Mouse (Mus musculus): Measurements from ENCODE around the gene Radil.

The Radil gene

DNA sequence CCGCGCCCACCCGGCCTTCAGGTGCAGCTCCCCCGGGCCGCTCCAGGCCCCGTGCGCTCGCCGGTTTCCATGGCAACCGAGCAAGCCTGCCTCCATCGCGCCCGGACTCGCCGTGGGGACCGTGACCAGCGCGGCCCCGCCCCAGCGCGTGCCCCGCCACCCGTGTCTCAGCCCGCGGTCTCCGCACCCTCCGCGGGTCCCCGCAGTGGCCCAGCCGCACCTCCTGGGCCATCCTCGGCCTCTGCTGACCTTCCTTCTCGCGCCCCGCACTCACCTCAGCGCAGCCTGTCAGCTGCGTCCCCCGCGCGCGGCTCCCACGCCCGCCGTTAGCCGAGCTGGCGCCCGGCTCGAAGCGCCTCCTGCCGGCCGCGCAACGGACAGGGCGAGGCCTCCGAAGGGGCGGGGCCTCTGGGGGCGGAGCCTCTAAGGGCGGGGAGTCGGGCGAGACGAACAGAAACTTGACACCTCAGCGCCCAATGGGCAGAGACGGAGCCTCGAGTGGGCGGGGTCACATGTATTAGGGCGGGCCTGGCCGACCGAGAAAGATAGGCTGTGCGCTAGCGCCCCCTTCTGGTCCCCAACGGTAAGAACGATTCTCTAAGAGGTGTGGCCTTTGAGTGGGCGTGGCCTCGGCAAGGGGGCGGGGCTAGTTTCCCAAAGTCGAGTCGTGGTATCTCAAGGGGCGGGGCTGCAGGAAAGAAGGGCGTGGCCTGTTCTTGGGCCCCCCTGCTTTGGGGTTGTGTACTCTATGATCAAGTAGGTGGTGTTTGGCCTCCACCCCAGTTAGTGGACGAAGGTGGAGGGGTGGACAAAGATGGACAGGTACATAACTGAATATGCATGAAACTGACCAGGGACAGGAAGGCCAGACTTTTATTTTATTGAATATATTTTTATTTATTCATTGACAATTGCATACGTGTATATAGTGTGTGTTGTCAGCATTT is at the start of gene Radil:
Radil (minus strand) TSS at position 393 of the 947 bp plus-strand sequence.
- peak; percentile 98 for DNase-seq

GRCm38 (mm10) chr5:142597648-142598390 is 46.9 kb upstream of the Radil start:
- no peak for DNase-seq

DNA sequence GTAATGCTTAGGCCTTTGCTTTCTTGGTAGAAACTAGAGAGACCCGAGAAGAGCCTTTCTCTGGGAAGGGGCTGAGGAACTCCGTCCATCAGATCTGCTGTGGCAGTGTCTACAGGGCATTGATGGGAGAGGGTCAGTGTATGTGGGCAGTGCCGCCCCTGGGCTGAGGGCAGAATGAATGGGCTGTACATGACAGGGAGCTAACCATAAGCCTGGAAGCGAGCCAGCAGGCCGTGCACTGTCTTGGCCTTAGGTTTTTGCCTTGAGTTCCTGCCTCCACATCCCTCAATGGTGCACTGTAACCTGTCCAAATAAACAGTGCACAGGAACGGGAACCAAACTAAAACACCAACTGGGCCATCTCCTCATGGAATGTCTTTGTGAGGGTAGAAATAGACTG is 45.8 kb upstream of the Radil start:
- no peak for DNase-seq

GRCm38 (mm10) chr5:142595698-142596097 is 44.8 kb upstream of the Radil start:
- DNase-seq = no peak

GRCm38 (mm10) chr5:142590953-142591616 is 40.2 kb upstream of the Radil start:
- no peak for DNase-seq

GRCm38 (mm10) chr5:142583616-142584126 is 32.8 kb upstream of the Radil start:
- DNase-seq = peak; percentile 89

- DNase-seq = peak; percentile 86
Observed at GRCm38 (mm10) chr5:142581517-142581916, 30.6 kb upstream of the Radil start.

DNA sequence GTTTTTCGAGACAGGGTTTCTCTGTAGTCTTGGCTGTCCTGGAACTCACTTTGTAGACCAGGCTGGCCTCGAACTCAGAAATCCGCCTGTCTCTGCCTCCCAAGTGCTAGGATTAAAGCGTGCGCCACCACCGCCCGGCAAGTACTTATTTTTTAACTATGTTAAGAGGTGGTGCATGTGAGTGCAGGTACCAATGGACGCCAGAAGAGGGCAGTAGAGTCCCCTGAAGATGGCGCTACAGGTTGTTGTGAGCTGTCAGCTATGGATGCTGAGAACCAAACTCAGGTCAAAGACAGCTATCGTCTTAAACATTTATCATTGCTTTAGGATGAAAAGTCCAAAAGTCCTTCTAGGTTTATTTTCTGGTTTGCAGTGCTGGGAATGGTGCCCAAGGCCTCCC is 27.3 kb upstream of the Radil start:
- DNase-seq = no peak

- DNase-seq = peak; percentile 41
Observed at GRCm38 (mm10) chr5:142576832-142577231, 25.9 kb upstream of the Radil start.

DNA sequence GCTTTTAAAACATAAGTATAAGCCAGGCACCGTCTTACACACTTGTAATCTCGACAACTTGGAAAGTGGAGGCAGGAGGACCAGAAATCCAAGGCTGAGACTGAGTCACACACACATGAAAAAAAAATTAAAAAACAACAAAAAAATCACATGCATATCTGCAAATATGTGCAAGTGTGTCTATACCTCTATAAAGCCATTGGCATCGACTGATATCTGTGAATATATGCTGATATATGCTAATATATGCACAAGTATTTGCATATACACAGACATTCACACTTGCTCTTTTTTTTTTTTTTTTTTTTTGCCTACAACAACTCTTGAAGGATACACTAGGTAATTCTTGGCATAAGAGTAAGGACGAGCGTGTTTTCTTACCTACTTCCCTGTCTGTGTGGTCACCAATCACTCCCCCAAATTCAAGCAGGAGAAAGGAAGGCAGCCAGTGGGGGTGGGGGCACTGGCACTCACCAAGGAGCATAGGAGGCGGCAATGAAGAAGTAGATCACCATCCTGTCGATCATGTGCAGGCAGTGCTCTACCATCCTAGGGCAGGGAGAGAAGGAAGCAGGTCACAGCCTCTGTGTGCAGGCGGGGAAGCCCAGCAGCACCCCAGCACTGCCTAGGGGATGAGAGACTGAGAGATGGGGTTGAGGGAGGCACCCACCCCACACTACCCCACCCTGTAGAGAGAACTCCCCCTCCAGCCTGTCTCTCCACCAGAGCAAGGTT is 23.6 kb upstream of the Radil start:
- no peak for DNase-seq

DNA sequence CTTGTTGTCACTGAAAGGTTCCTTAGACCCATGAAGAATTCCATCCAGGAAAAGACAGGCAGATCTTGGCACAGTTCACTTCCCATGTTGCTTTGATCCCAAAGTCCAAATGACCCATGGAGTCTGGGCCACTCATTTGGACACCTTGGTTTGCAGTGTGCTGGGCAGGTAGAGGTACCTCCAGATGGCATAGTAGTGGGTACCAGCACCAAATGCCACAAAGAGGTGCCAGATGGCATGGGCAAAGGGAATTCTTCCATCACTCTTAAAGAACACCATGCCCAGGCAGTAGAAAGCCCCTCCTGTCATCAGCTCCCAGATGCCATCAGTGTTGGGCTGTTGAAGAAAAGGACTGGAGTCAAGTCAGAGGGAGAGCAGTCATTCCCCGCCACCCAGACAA is 13.7 kb upstream of the Radil start:
- no peak for DNase-seq

DNA sequence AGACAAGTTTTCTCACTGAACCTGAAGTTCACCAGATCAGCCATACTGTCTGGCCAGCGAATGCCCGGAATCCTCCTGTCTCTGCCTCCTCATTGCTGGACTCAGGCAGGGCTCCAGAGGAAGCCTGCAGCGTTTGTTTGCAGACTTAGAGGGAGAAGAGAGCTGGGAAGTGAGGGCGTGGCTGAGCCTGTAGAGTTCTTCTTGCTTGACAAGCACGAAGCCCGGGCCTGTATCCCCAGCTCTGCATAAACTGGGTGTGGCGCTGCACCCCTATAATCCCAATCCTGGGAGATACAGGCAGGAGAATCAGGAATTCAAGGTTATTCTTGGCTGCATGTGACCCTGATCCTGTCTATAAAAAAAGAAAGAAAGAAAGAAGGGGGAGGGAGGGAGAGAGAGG is 9.4 kb upstream of the Radil start:
- no peak for DNase-seq

DNA sequence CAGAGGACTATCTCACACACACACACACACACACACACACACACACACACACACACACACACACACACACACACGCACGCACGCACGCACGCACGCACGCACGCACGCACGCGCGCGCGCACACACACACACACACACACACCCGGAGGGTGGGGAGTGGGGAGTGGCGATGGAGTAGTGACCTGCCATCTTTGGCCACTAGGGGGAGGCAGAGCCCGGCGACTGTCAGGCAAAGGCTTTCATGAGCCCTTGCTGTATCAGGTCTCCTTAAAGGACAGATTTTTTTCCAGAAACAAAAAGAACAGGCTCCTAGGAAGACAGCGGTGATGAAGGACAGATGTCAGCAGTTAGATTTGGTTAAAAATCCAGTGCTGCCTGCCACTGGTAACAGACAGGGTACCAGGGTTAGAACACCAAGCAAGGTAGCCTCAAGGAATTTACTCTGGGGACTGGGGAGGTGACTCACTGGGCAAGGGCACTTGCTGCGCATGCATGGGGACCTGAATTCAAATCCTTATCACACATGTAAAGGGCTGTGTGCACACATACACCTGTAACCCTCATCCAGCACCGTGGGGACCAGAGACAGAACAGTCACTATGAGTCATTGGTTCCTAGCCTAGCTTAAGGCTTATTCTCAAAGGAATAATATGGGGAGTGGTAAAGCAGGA is 6.6 kb upstream of the Radil start:
- peak; percentile 77 for DNase-seq

DNA sequence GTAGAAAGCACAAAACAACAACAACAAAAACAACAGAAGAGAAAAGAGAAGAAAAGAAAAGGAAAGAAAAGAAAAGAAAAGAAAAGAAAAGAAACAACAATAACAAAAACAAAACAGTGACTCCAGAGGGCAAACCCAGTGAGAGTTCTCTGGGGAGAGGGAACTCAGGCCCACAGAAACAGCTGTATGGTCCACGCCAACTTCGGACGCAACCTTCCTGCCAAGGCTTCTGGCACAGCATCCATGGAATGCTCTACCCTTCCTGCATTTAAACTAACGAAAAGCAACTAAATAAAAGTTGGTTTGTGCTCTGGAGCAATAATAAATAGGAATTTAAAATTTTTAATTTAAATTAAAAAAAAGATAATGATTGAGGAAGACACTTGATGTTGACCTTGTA is 5.8 kb upstream of the Radil start:
- DNase-seq = no peak

DNA sequence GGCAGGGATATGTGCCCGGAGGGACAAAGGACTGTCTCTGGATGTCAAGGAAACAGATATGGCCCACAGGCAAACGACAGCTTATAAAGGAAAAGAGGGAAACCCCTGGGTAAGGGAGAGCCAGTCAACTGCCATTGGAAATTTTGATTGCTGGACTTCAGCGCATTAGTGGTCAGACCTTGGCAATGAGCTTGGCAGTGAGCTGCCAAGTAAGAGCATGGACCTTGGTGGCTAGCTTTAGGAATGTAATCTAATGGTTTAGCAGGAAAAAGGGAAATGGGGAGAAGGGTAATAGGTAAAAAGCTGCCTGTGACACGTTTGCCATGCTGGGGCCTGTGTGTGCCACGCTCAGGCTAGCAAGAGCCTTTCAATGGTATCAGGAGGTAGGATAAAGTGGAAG is 5.0 kb upstream of the Radil start:
- DNase-seq = no peak

GRCm38 (mm10) chr5:142549961-142550705 is 765 bp downstream of the Radil start:
- DNase-seq = peak; percentile 63

GRCm38 (mm10) chr5:142549441-142549840 is 1.5 kb downstream of the Radil start:
- no peak for DNase-seq

- DNase-seq = no peak
Observed at GRCm38 (mm10) chr5:142547066-142547465, 3.8 kb downstream of the Radil start.

GRCm38 (mm10) chr5:142546344-142546743 is 4.6 kb downstream of the Radil start:
- DNase-seq = peak; percentile 42

- DNase-seq = no peak
Observed at GRCm38 (mm10) chr5:142545014-142545795, 5.7 kb downstream of the Radil start.

Measured in retina, postnatal 1 day (tissue).